Mouse (Mus musculus): ENCODE results near the gene Helq.

- TF ChIP-seq POLR2A (IDR thresholded peaks at IDR 0.05; ENCODE audit: control insufficient read depth in 1 of 2, insufficient read depth in 1 of 2, low read depth in 1 of 2, low read length in 2 of 2, poor library complexity in 1 of 2) = peak; percentile 85 to 90
- TF ChIP-seq TBP (IDR thresholded peaks at IDR 0.05; ENCODE audit: low read depth, low read length) = peak; percentile 88
- TF ChIP-seq EP300 (IDR thresholded peaks at IDR 0.05; ENCODE audit: low read depth in 1 of 2, low read length in 2 of 2) = peak in 1 of 2 experiments; percentile 55; a peak in 2 of 4 replicates
- no peak for TF ChIP-seq MAFK (IDR thresholded peaks at IDR 0.05; ENCODE audit: borderline replicate concordance, low read depth, low read length)
- TF ChIP-seq POLR2AphosphoS5 (IDR thresholded peaks at IDR 0.05; ENCODE audit: borderline replicate concordance, low read depth, low read length) = no peak
- TF ChIP-seq CTCF (IDR thresholded peaks at IDR 0.05 in 2 of 3, conservative IDR thresholded peaks at IDR 0.05 in 1 of 3; ENCODE audit: control insufficient read depth in 1 of 3, insufficient read depth in 1 of 3, low read depth in 2 of 3, low read length in 3 of 3, poor library complexity in 1 of 3, severe bottlenecking in 1 of 3) = no peak
These were observed at the start of gene Helq, which contains the start of gene Mrps18c for GRCm38 (mm10) chr5:100798165-100798860.
